Mouse (Mus musculus): ENCODE results near the gene Ahrr. TPM values are rescaled to one million over a fixed set of nuclear protein-coding genes. Genes with fewer than 3 reads are reported as not detected.

Gene Ahrr
- polyA plus RNA-seq, 1 experiment from 2014 or later, result 2.2 TPM

- H3K9ac ChIP-seq, result no peak overlapping the region
- H3K27ac ChIP-seq (replicated peaks), result no peak overlapping the region
- peaks cover 29% of the 10 kb centered on the region for H3K36me3 ChIP-seq
- WGBS, result 37% methylated on average over 4 of the region's 4 CpGs
- no peaks in the 10 kb centered on the region for H3K4me1 ChIP-seq
- no peak overlapping the region for H3K4me3 ChIP-seq (replicated peaks)
- no peaks in the 10 kb centered on the region for H3K9me3 ChIP-seq (replicated peaks)
- no peak overlapping the region for H3K4me2 ChIP-seq (replicated peaks)
- peak; percentile 69 for ATAC-seq (ENCODE audit: insufficient number of reproducible peaks, low FRiP score, low TSS enrichment, low read depth)
- no peaks in the 10 kb centered on the region for H3K27me3 ChIP-seq
These were observed 8.9 kb upstream of the Ahrr start for GRCm38 (mm10) chr13:74300925-74301606.

- Histone ChIP-seq H3K4me3 (replicated peaks) (no peak overlapping the region), H3K27ac (replicated peaks) (no peak overlapping the region), H3K27me3 (peaks cover 8% of the 10 kb centered on the region), H3K36me3 (no peaks in the 10 kb centered on the region), H3K9me3 (replicated peaks) (no peaks in the 10 kb centered on the region), H3K4me1 (peaks cover 7% of the 10 kb centered on the region), H3K9ac (no peak overlapping the region), H3K4me2 (replicated peaks) (no peak overlapping the region)
- WGBS, result 72% methylated on average over 7 of the region's 7 CpGs
- no peak for ATAC-seq (ENCODE audit: insufficient number of reproducible peaks, low FRiP score, low TSS enrichment, low read depth)
These were observed 4.2 kb upstream of the Ahrr start for GRCm38 (mm10) chr13:74296376-74296775.

- no peaks in the 10 kb centered on the region for H3K36me3 ChIP-seq
- H3K27ac ChIP-seq (replicated peaks), result no peak overlapping the region
- H3K9me3 ChIP-seq (replicated peaks), result no peaks in the 10 kb centered on the region
- no peak for ATAC-seq (ENCODE audit: insufficient number of reproducible peaks, low FRiP score, low TSS enrichment, low read depth)
- H3K4me1 ChIP-seq, result peaks cover 7% of the 10 kb centered on the region
- peaks cover 11% of the 10 kb centered on the region for H3K27me3 ChIP-seq
- H3K4me3 ChIP-seq (replicated peaks), result no peak overlapping the region
- H3K4me2 ChIP-seq (replicated peaks), result no peak overlapping the region
- 75% methylated on average over 5 of the region's 5 CpGs for WGBS
- H3K9ac ChIP-seq, result no peak overlapping the region
These were observed 2.5 kb downstream of the Ahrr start for GRCm38 (mm10) chr13:74289646-74290045.

GRCm38 (mm10) chr13:74282299-74282698 lies 9.8 kb downstream of the Ahrr start:
- no peak overlapping the region for H3K4me2 ChIP-seq (replicated peaks)
- ATAC-seq (ENCODE audit: insufficient number of reproducible peaks, low FRiP score, low TSS enrichment, low read depth), result no peak
- WGBS, result 75% methylated on average over 1 of the region's 2 CpGs
- H3K36me3 ChIP-seq, result no peaks in the 10 kb centered on the region
- H3K4me3 ChIP-seq (replicated peaks), result no peak overlapping the region
- H3K27ac ChIP-seq (replicated peaks), result no peak overlapping the region
- no peak overlapping the region for H3K9ac ChIP-seq
- H3K27me3 ChIP-seq, result 0 out of 2 replicates have a peak, but pooled peaks cover 3% of the 10 kb centered on the region
- H3K4me1 ChIP-seq, result no peaks in the 10 kb centered on the region
- no peaks in the 10 kb centered on the region for H3K9me3 ChIP-seq (replicated peaks)

GRCm38 (mm10) chr13:74275726-74276125 lies 16.4 kb downstream of the Ahrr start:
- Histone ChIP-seq H3K36me3 (no peaks in the 10 kb centered on the region), H3K9ac (no peak overlapping the region), H3K4me1 (no peaks in the 10 kb centered on the region), H3K9me3 (replicated peaks) (no peaks in the 10 kb centered on the region), H3K4me3 (replicated peaks) (no peak overlapping the region), H3K4me2 (replicated peaks) (no peak overlapping the region), H3K27ac (replicated peaks) (no peak overlapping the region), H3K27me3 (no peaks in the 10 kb centered on the region)
- ATAC-seq (ENCODE audit: insufficient number of reproducible peaks, low FRiP score, low TSS enrichment, low read depth), result no peak
- WGBS, result 75% methylated on average over 4 of the region's 4 CpGs

GRCm38 (mm10) chr13:74260231-74260992 lies 31.7 kb downstream of the Ahrr start:
- ATAC-seq (ENCODE audit: insufficient number of reproducible peaks, low FRiP score, low TSS enrichment, low read depth), result peak; percentile 80
- 4% methylated on average over 10 of the region's 10 CpGs for WGBS
- Histone ChIP-seq H3K36me3 (no peaks in the 10 kb centered on the region), H3K9ac (peak overlapping the region; percentile 28; the same call in 1 of the 2 replicates), H3K4me3 (replicated peaks) (peak overlapping the region; percentile 48), H3K4me2 (replicated peaks) (peak overlapping the region; percentile 92), H3K4me1 (peaks cover 9% of the 10 kb centered on the region; the same call in 1 of the 2 replicates), H3K27ac (replicated peaks) (peak overlapping the region; percentile 55), H3K27me3 (no peaks in the 10 kb centered on the region), H3K9me3 (replicated peaks) (no peaks in the 10 kb centered on the region)

- peak; percentile 64 for ATAC-seq (ENCODE audit: insufficient number of reproducible peaks, low FRiP score, low TSS enrichment, low read depth)
- Histone ChIP-seq H3K4me3 (replicated peaks) (peak overlapping the region; percentile 48), H3K4me1 (peaks cover 9% of the 10 kb centered on the region; the same call in 1 of the 2 replicates), H3K4me2 (replicated peaks) (peak overlapping the region; percentile 92), H3K27me3 (no peaks in the 10 kb centered on the region), H3K27ac (replicated peaks) (peak overlapping the region; percentile 39; the same call in 1 of the 2 replicates), H3K9ac (peak overlapping the region; percentile 28; the same call in 1 of the 2 replicates), H3K9me3 (replicated peaks) (no peaks in the 10 kb centered on the region), H3K36me3 (no peaks in the 10 kb centered on the region)
- 3% methylated on average over 35 of the region's 35 CpGs for WGBS
These were observed 32.5 kb downstream of the Ahrr start for GRCm38 (mm10) chr13:74259460-74260230.

GRCm38 (mm10) chr13:74246494-74246893 lies 45.6 kb downstream of the Ahrr start:
- no peak overlapping the region for H3K4me3 ChIP-seq (replicated peaks)
- no peak overlapping the region for H3K4me2 ChIP-seq (replicated peaks)
- no peaks in the 10 kb centered on the region for H3K9me3 ChIP-seq (replicated peaks)
- H3K9ac ChIP-seq, result no peak overlapping the region
- ATAC-seq (ENCODE audit: insufficient number of reproducible peaks, low FRiP score, low TSS enrichment, low read depth), result no peak
- no peaks in the 10 kb centered on the region for H3K27me3 ChIP-seq
- no peaks in the 10 kb centered on the region for H3K36me3 ChIP-seq
- peak overlapping the region; percentile 90 for H3K27ac ChIP-seq (replicated peaks)
- H3K4me1 ChIP-seq, result peaks cover 13% of the 10 kb centered on the region

- Histone ChIP-seq H3K36me3 (no peaks in the 10 kb centered on the region), H3K27ac (replicated peaks) (peak overlapping the region; percentile 90), H3K4me1 (peaks cover 13% of the 10 kb centered on the region), H3K4me2 (replicated peaks) (peak overlapping the region; percentile 38), H3K9me3 (replicated peaks) (no peaks in the 10 kb centered on the region), H3K4me3 (replicated peaks) (0 out of 2 replicates have a peak overlapping the region, but pooled peaks have one; percentile 11), H3K27me3 (no peaks in the 10 kb centered on the region), H3K9ac (no peak overlapping the region)
- ATAC-seq (ENCODE audit: insufficient number of reproducible peaks, low FRiP score, low TSS enrichment, low read depth), result peak; percentile 36; the same call in 1 of the 2 replicates
- 48% methylated on average over 4 of the region's 4 CpGs for WGBS
These were observed 46.3 kb downstream of the Ahrr start for GRCm38 (mm10) chr13:74245899-74246231.

- Histone ChIP-seq H3K27me3 (no peaks in the 10 kb centered on the region), H3K36me3 (no peaks in the 10 kb centered on the region), H3K27ac (replicated peaks) (peak overlapping the region; percentile 90), H3K9ac (no peak overlapping the region), H3K4me1 (peaks cover 13% of the 10 kb centered on the region), H3K4me3 (replicated peaks) (0 out of 2 replicates have a peak overlapping the region, but pooled peaks have one; percentile 11), H3K4me2 (replicated peaks) (peak overlapping the region; percentile 38), H3K9me3 (replicated peaks) (no peaks in the 10 kb centered on the region)
- 17% methylated on average over 17 of the region's 17 CpGs for WGBS
- peak; percentile 89 for ATAC-seq (ENCODE audit: insufficient number of reproducible peaks, low FRiP score, low TSS enrichment, low read depth)
These were observed 46.8 kb downstream of the Ahrr start for GRCm38 (mm10) chr13:74245214-74245898.
